Mouse (Mus musculus) limb, embryonic 14.5 days (tissue): ENCODE measurements around the gene Cyb5d2. TPM values are rescaled to one million over a fixed set of nuclear protein-coding genes. Genes with fewer than 3 reads are reported as not detected.

Source experiments
- ATAC-seq: fragments of 200-750 bp; cut with Nextera tagmentation; 2 replicates; pipeline ENCODE4 v1.8.0; 2017; ENCODE audit warnings: low read depth, moderate number of reproducible peaks, moderate TSS enrichment; ENCODE audit not compliant: low FRiP score
- DNase-seq: peaks from one replicate; pipeline ENCODE4 v3.0.0-alpha.2; 2015; ENCODE audit warnings: low spot score
- H3K27ac ChIP-seq: fragments of 300-500 bp; sonication (generic); replicated peaks from 2 replicates; pipeline ENCODE4 v1.5.1; 2014; ENCODE audit warnings: low read depth, mild to moderate bottlenecking, low read length, moderate library complexity, mixed read lengths
- H3K27me3 ChIP-seq: fragments of 300-500 bp; sonication (generic); 2 replicates; pipeline ENCODE4 v1.6.1; 2014; ENCODE audit warnings: low read length, mixed read lengths; ENCODE audit not compliant: control insufficient read depth, insufficient read depth
- H3K36me3 ChIP-seq: fragments of 300-500 bp; sonication (generic); 2 replicates; pipeline ENCODE4 v1.6.1; 2014; ENCODE audit warnings: mild to moderate bottlenecking, low read length, moderate library complexity, mixed read lengths; ENCODE audit not compliant: control insufficient read depth, insufficient read depth
- H3K4me1 ChIP-seq: fragments of 300-500 bp; sonication (generic); 2 replicates; pipeline ENCODE4 v1.6.1; 2014; ENCODE audit warnings: antibody characterized with exemption, low read length, mixed read lengths; ENCODE audit not compliant: control insufficient read depth, insufficient read depth
- H3K4me2 ChIP-seq: fragments of 300-500 bp; sonication (generic); replicated peaks from 2 replicates; pipeline ENCODE4 v1.6.1; 2014; ENCODE audit warnings: low read depth, mild to moderate bottlenecking, low read length, moderate library complexity; ENCODE audit not compliant: severe bottlenecking
- H3K4me3 ChIP-seq: fragments of 300-500 bp; sonication (generic); replicated peaks from 2 replicates; pipeline ENCODE4 v1.5.1; 2014; ENCODE audit warnings: low read length
- H3K9ac ChIP-seq: fragments of 300-500 bp; sonication (generic); 2 replicates; pipeline ENCODE4 v1.6.1; 2014; ENCODE audit warnings: mild to moderate bottlenecking, low read depth, low read length, moderate library complexity; ENCODE audit not compliant: severe bottlenecking
- H3K9me3 ChIP-seq: fragments of 300-500 bp; sonication (generic); 2 replicates; pipeline ENCODE4 v1.6.1; 2016; ENCODE audit warnings: low read length; ENCODE audit not compliant: control insufficient read depth
- POLR2A ChIP-seq: fragments of 200-500 bp; IDR thresholded peaks from 2 replicates; pipeline ENCODE4 v1.8.0; 2012; ENCODE audit warnings: inconsistent platforms, mild to moderate bottlenecking, moderate library complexity, borderline replicate concordance; ENCODE audit not compliant: insufficient read depth, insufficient read length; ENCODE audit errors: extremely low read depth
- WGBS: fragments of 180-500 bp; shearing (Covaris S2); extraction: QIAGEN DNeasy Blood & Tissue Kit; methylation state at CpG from one replicate; pipeline ENCODE4 v1.1.7; 2014; 5-methylcytosine and 5-hydroxymethylcytosine counted together
- polyA plus RNA-seq, 2 experiments: library from polyadenylated mRNA; depleted of rRNA in 1 of 2; stranded (reverse) in 1 of 2; unstranded in 1 of 2; fragments of >200 nt; fragmentation: Nextera tagmentation in 1 of 2; extraction: Ambion mirVana in 1 of 2; gene quantifications; 2 replicates each; pipeline versions ENCODE4 v1.2.1 to v1.2.3; 2012 to 2014

The Cyb5d2 gene
- polyA plus RNA-seq, 2 experiments, result 4.5 to 5.0 TPM

GRCm38 (mm10) chr11:72733736-72734135 lies 62.2 kb downstream of the Cyb5d2 start:
- DNase-seq, result no peak
- no peak for ATAC-seq
- Histone ChIP-seq H3K27me3 (no peaks in the 10 kb centered on the region), H3K36me3 (peaks cover 58% of the 10 kb centered on the region), H3K4me2 (no peak overlapping the region), H3K9ac (no peak overlapping the region), H3K4me3 (no peak overlapping the region), H3K9me3 (no peaks in the 10 kb centered on the region), H3K27ac (no peak overlapping the region), H3K4me1 (no peaks in the 10 kb centered on the region)
- TF ChIP-seq POLR2A, result no peak
- WGBS, result 86% methylated on average over 3 of the region's 3 CpGs

Other genes with a start within 250 kb of the Cyb5d2 start
- 0.41 and 0.50 TPM in 2 replicates for gene Spns3, start 245.6 kb downstream of the Cyb5d2 start, polyA plus RNA-seq (2012; rRNA removed)
- 0.62 and 0.68 TPM in 2 replicates for gene Spns3, start 245.6 kb downstream of the Cyb5d2 start, polyA plus RNA-seq (2014; fragmentation: Nextera tagmentation; extraction: Ambion mirVana)
- 30.4 and 30.5 TPM in 2 replicates for gene Ube2g1, start 188.9 kb downstream of the Cyb5d2 start, polyA plus RNA-seq (2012; rRNA removed)
- gene Ube2g1, start 188.9 kb downstream of the Cyb5d2 start, polyA plus RNA-seq (2014; fragmentation: Nextera tagmentation; extraction: Ambion mirVana), result 69.7 and 74.8 TPM in 2 replicates
- 33.4 and 36.4 TPM in 2 replicates for gene Ankfy1, start 106.1 kb downstream of the Cyb5d2 start, polyA plus RNA-seq (2012; rRNA removed)
- gene Ankfy1, start 106.1 kb downstream of the Cyb5d2 start, polyA plus RNA-seq (2014; fragmentation: Nextera tagmentation; extraction: Ambion mirVana), result 29.0 and 33.1 TPM in 2 replicates
- gene Zzef1, start 84 bp upstream of the Cyb5d2 start, polyA plus RNA-seq (2012; rRNA removed), result 22.5 and 25.5 TPM in 2 replicates
- 12.8 and 13.5 TPM in 2 replicates for gene Zzef1, start 84 bp upstream of the Cyb5d2 start, polyA plus RNA-seq (2014; fragmentation: Nextera tagmentation; extraction: Ambion mirVana)
- 2.6 and 2.7 TPM in 2 replicates for gene Atp2a3, start 165.0 kb upstream of the Cyb5d2 start, polyA plus RNA-seq (2012; rRNA removed)
- 2.3 TPM in 2 replicates for gene Atp2a3, start 165.0 kb upstream of the Cyb5d2 start, polyA plus RNA-seq (2014; fragmentation: Nextera tagmentation; extraction: Ambion mirVana)
- 1.8 and 2.1 TPM in 2 replicates for gene P2rx1, start 203.0 kb upstream of the Cyb5d2 start, polyA plus RNA-seq (2012; rRNA removed)
- gene P2rx1, start 203.0 kb upstream of the Cyb5d2 start, polyA plus RNA-seq (2014; fragmentation: Nextera tagmentation; extraction: Ambion mirVana), result 1.9 and 2.2 TPM in 2 replicates
- gene Camkk1, start 222.9 kb upstream of the Cyb5d2 start, polyA plus RNA-seq (2012; rRNA removed), result 11.1 and 11.4 TPM in 2 replicates
- gene Camkk1, start 222.9 kb upstream of the Cyb5d2 start, polyA plus RNA-seq (2014; fragmentation: Nextera tagmentation; extraction: Ambion mirVana), result 5.5 and 5.8 TPM in 2 replicates